Mouse (Mus musculus) adrenal gland, postnatal 25 days (tissue): Measurements from ENCODE around the gene Zfp697. TPM values are rescaled to one million over a fixed set of nuclear protein-coding genes. Genes with fewer than 3 reads are reported as not detected.
A peak's percentile ranks its signal among the peaks of the same experiment; 100 is the strongest.
"Not testable (repeated sequence)": the region's sequence is repeated elsewhere in the genome, so short reads cannot be mapped to it uniquely, and the experiment has no call there.

Experiments
- DNase-seq: peaks from one replicate; pipeline ENCODE4 v3.0.0; 2021; ENCODE audit warnings: mixed read lengths
- total RNA-seq: library from RNA; stranded (reverse); gene quantifications from 2 replicates; pipeline ENCODE4 v1.2.3, GENCODE M21; 2021

Gene Zfp697
- total RNA-seq, 1 experiment from 2014 or later: 6.1 TPM

- DNase-seq: no peak
These were observed 40.7 kb downstream of the Zfp697 start for GRCm38 (mm10) chr3:98422926-98423325.

- no peak for DNase-seq
These were observed 44.5 kb downstream of the Zfp697 start for GRCm38 (mm10) chr3:98426749-98427148.

GRCm38 (mm10) chr3:98427260-98427599 lies 45.0 kb downstream of the Zfp697 start:
- DNase-seq: no peak

- peak; percentile 85 for DNase-seq
These were observed 45.6 kb downstream of the Zfp697 start for GRCm38 (mm10) chr3:98427600-98428448.

- DNase-seq: peak; percentile 4
These were observed 46.2 kb downstream of the Zfp697 start for GRCm38 (mm10) chr3:98428449-98428775.

- DNase-seq: no peak
These were observed 46.8 kb downstream of the Zfp697 start for GRCm38 (mm10) chr3:98428928-98429525.

- DNase-seq: no peak
These were observed 52.0 kb downstream of the Zfp697 start for GRCm38 (mm10) chr3:98434088-98434816.

- no peak for DNase-seq
These were observed 52.8 kb downstream of the Zfp697 start for GRCm38 (mm10) chr3:98435030-98435429.

GRCm38 (mm10) chr3:98442245-98442644 lies 60.0 kb downstream of the Zfp697 start:
- DNase-seq: not testable (repeated sequence)

GRCm38 (mm10) chr3:98443149-98443779 lies 61.0 kb downstream of the Zfp697 start:
- DNase-seq: not testable (repeated sequence)

GRCm38 (mm10) chr3:98443924-98444323 lies 61.7 kb downstream of the Zfp697 start:
- DNase-seq: not testable (repeated sequence)

- DNase-seq: not testable (repeated sequence)
These were observed 71.5 kb downstream of the Zfp697 start for GRCm38 (mm10) chr3:98453786-98454185.

- not testable (repeated sequence) for DNase-seq
These were observed 74.8 kb downstream of the Zfp697 start, which contains the start of gene Gm4450 for GRCm38 (mm10) chr3:98457026-98457425. Gm4450 (minus strand) TSS chr3:98457126.

GRCm38 (mm10) chr3:98469323-98469722 lies 87.1 kb downstream of the Zfp697 start:
- DNase-seq: not testable (repeated sequence)

GRCm38 (mm10) chr3:98471057-98471456 lies 88.8 kb downstream of the Zfp697 start:
- not testable (repeated sequence) for DNase-seq

GRCm38 (mm10) chr3:98471499-98471898 lies 89.2 kb downstream of the Zfp697 start:
- DNase-seq: not testable (repeated sequence)

GRCm38 (mm10) chr3:98494184-98494583 lies 111.9 kb downstream of the Zfp697 start:
- not testable (repeated sequence) for DNase-seq

GRCm38 (mm10) chr3:98495055-98495454 lies 112.8 kb downstream of the Zfp697 start:
- DNase-seq: not testable (repeated sequence)

- DNase-seq: not testable (repeated sequence)
These were observed 114.5 kb downstream of the Zfp697 start for GRCm38 (mm10) chr3:98496762-98497161.

GRCm38 (mm10) chr3:98497401-98497800 lies 115.1 kb downstream of the Zfp697 start:
- DNase-seq: not testable (repeated sequence)

GRCm38 (mm10) chr3:98507229-98507628 lies 125.0 kb downstream of the Zfp697 start:
- not testable (repeated sequence) for DNase-seq

GRCm38 (mm10) chr3:98510414-98510813 lies 128.2 kb downstream of the Zfp697 start, which contains the start of gene Hsd3b4:
Hsd3b4 (minus strand) TSS chr3:98510514.
- not testable (repeated sequence) for DNase-seq
